Mouse (Mus musculus) kidney, adult 10 weeks (tissue): ENCODE measurements around the gene Mstn. TPM values are rescaled to one million over a fixed set of nuclear protein-coding genes. Genes with fewer than 3 reads are reported as not detected.

Experiments used
- polyA plus RNA-seq: library from polyadenylated mRNA; stranded (reverse); fragments of 350-450 nt; fragmentation: Illumina TruSeq; extraction: RNeasy Lipid Tissue Mini Kit (QIAGEN cat#74804); gene quantifications from one replicate; pipeline ENCODE4 v1.2.3, GENCODE M21; 2014; ENCODE audit warnings: low read depth, low replicate concordance

Mstn gene
- not detected for polyA plus RNA-seq

GRCm38 (mm10) chr1:53061340-53061739, at the start of gene Mstn:
Gene Mstn, plus strand, starts transcription at chr1:53061640.

GRCm38 (mm10) chr1:53020079-53020478, 41.4 kb upstream of the Mstn start, which contains the start of gene 1700019D03Rik:
Gene 1700019D03Rik, minus strand, starts transcription at chr1:53020179.

Other genes starting within 250 kb of the Mstn start
- 8.9 TPM for gene Inpp1, start 244.0 kb upstream of the Mstn start, polyA plus RNA-seq
- 184 TPM for gene Hibch, start 216.7 kb upstream of the Mstn start, polyA plus RNA-seq
- gene 1700019D03Rik, start 41.5 kb upstream of the Mstn start, polyA plus RNA-seq = 6.5 TPM
- not detected for gene 1700019A02Rik, start 126.0 kb downstream of the Mstn start, polyA plus RNA-seq
- 11.3 TPM for gene Pms1, start 235.4 kb downstream of the Mstn start, polyA plus RNA-seq
- 71.1 TPM for gene Ormdl1, start 235.5 kb downstream of the Mstn start, polyA plus RNA-seq
- gene Gm28778, start 235.5 kb downstream of the Mstn start, polyA plus RNA-seq = not detected